Mouse (Mus musculus): ENCODE measurements around the gene Gm10715.

Gm10715 gene

GRCm38 (mm10) chr9:3036577-3036976 lies at the start of gene Gm10715:
Gene Gm10715, plus strand, starts transcription at chr9:3036877.
- WGBS, result 81% methylated on average over 8 of the region's 8 CpGs

- WGBS, result 75% methylated on average over 12 of the region's 12 CpGs
Measured at GRCm38 (mm10) chr9:3000445-3000972, 36.2 kb upstream of the Gm10715 start, which contains the start of gene Gm10722. Gene Gm10722, plus strand, starts transcription at chr9:3000922.

GRCm38 (mm10) chr9:3001006-3001405 lies 35.7 kb upstream of the Gm10715 start:
- WGBS, result 67% methylated on average over 8 of the region's 8 CpGs

- WGBS, result 71% methylated on average over 9 of the region's 11 CpGs
Measured at GRCm38 (mm10) chr9:3001948-3002659, 34.6 kb upstream of the Gm10715 start.

- WGBS, result 78% methylated on average over 6 of the region's 14 CpGs
Measured at GRCm38 (mm10) chr9:3002794-3003396, 33.8 kb upstream of the Gm10715 start, which contains the start of gene Gm11168. Gene Gm11168, plus strand, starts transcription at chr9:3003346.

- WGBS, result 82% methylated on average over 1 of the region's 5 CpGs
Measured at GRCm38 (mm10) chr9:3006179-3006578, 30.5 kb upstream of the Gm10715 start.

- WGBS, result 76% methylated on average over 8 of the region's 8 CpGs
Measured at GRCm38 (mm10) chr9:3006636-3007035, 30.0 kb upstream of the Gm10715 start.

- WGBS, result 79% methylated on average over 8 of the region's 9 CpGs
Measured at GRCm38 (mm10) chr9:3007272-3007671, 29.4 kb upstream of the Gm10715 start.

- whole genome bisulfite sequencing, result no CpG with 5 or more reads among the region's 5 CpGs
Measured at GRCm38 (mm10) chr9:3009331-3009730, 27.3 kb upstream of the Gm10715 start.

- 86% methylated on average over 3 of the region's 7 CpGs for WGBS
Measured at GRCm38 (mm10) chr9:3012054-3012621, 24.5 kb upstream of the Gm10715 start.

- WGBS, result no CpG with 5 or more reads among the region's 11 CpGs
Measured at GRCm38 (mm10) chr9:3012733-3013279, 23.9 kb upstream of the Gm10715 start, which contains the start of gene Gm10721. Gene Gm10721, plus strand, starts transcription at chr9:3013140.

- 69% methylated on average over 5 of the region's 9 CpGs for WGBS
Measured at GRCm38 (mm10) chr9:3015354-3015753, 21.3 kb upstream of the Gm10715 start, which contains the start of gene Gm10720. Gene Gm10720, plus strand, starts transcription at chr9:3015654.

- 77% methylated on average over 6 of the region's 6 CpGs for WGBS
Measured at GRCm38 (mm10) chr9:3015896-3016295, 20.8 kb upstream of the Gm10715 start.

- 75% methylated on average over 1 of the region's 9 CpGs for WGBS
Measured at GRCm38 (mm10) chr9:3017108-3017507, 19.6 kb upstream of the Gm10715 start, which contains the start of gene Gm10719. Gene Gm10719, plus strand, starts transcription at chr9:3017408.

- 68% methylated on average over 9 of the region's 9 CpGs for WGBS
Measured at GRCm38 (mm10) chr9:3018944-3019343, 17.7 kb upstream of the Gm10715 start.

GRCm38 (mm10) chr9:3019835-3020727 lies 16.6 kb upstream of the Gm10715 start:
- WGBS, result 81% methylated on average over 17 of the region's 19 CpGs

GRCm38 (mm10) chr9:3022316-3023008 lies 14.2 kb upstream of the Gm10715 start:
- 76% methylated on average over 11 of the region's 13 CpGs for WGBS

- 78% methylated on average over 12 of the region's 13 CpGs for WGBS
Measured at GRCm38 (mm10) chr9:3023312-3023984, 13.2 kb upstream of the Gm10715 start, which contains the start of gene Gm10718. Gene Gm10718, plus strand, starts transcription at chr9:3023547.

GRCm38 (mm10) chr9:3023985-3024648 lies 12.6 kb upstream of the Gm10715 start:
- WGBS, result 80% methylated on average over 16 of the region's 16 CpGs
